Mouse (Mus musculus): ENCODE results near the gene Lig3. TPM values are rescaled to one million over a fixed set of nuclear protein-coding genes. Genes with fewer than 3 reads are reported as not detected.

The Lig3 gene
- 44.8 and 48.1 TPM in 2 replicates for polyA plus RNA-seq (2014; fragmentation: Nextera tagmentation; extraction: Ambion mirVana)

GRCm38 (mm10) chr11:82780983-82781903 is at the start of gene Lig3:
TSS of gene Lig3 (plus strand) at chr11:82781108.
- H3K4me3 ChIP-seq (ENCODE audit: low read depth, low read length): peak within 1 kb of the TSS; percentile 90
- H3K27me3 ChIP-seq (ENCODE audit: control insufficient read depth, insufficient read depth, low read length): no peaks in the 10 kb centered on the region
- no peaks in the 10 kb centered on the region for H3K9me3 ChIP-seq (replicated peaks; ENCODE audit: control insufficient read depth, low read length)
- ATAC-seq (replicated peaks; ENCODE audit: insufficient number of reproducible peaks, low FRiP score, low TSS enrichment, low read depth) (peak; percentile 93), DNase-seq (ENCODE audit: low spot score) (peak; percentile 96)
- peak within 1 kb of the TSS; percentile 94 for H3K9ac ChIP-seq (replicated peaks; ENCODE audit: low read length)
- no peaks in the 10 kb centered on the region for H3K36me3 ChIP-seq (replicated peaks; ENCODE audit: control insufficient read depth, insufficient read depth, low read depth, low read length)
- H3K27ac ChIP-seq (replicated peaks; ENCODE audit: low read depth, low read length): peak within 1 kb of the TSS; percentile 94
- H3K4me2 ChIP-seq (ENCODE audit: low read depth, low read length): peak within 1 kb of the TSS; percentile 55
- H3K4me1 ChIP-seq (ENCODE audit: control insufficient read depth, insufficient read depth, low read length): no peaks in the 10 kb centered on the region; the same call in 1 of the 2 replicates
- under 1% methylated on average over 87 of the region's 90 CpGs for WGBS

GRCm38 (mm10) chr11:82734227-82734626 is 46.7 kb upstream of the Lig3 start:
- ATAC-seq (replicated peaks; ENCODE audit: insufficient number of reproducible peaks, low FRiP score, low TSS enrichment, low read depth): no peak
- Histone ChIP-seq H3K36me3 (replicated peaks; ENCODE audit: control insufficient read depth, insufficient read depth, low read depth, low read length) (no peaks in the 10 kb centered on the region), H3K4me1 (ENCODE audit: control insufficient read depth, insufficient read depth, low read length) (no peaks in the 10 kb centered on the region), H3K27me3 (ENCODE audit: control insufficient read depth, insufficient read depth, low read length) (no peaks in the 10 kb centered on the region), H3K27ac (replicated peaks; ENCODE audit: low read depth, low read length) (no peak overlapping the region), H3K9me3 (replicated peaks; ENCODE audit: control insufficient read depth, low read length) (no peaks in the 10 kb centered on the region), H3K4me2 (ENCODE audit: low read depth, low read length) (no peak overlapping the region), H3K9ac (replicated peaks; ENCODE audit: low read length) (no peak overlapping the region), H3K4me3 (ENCODE audit: low read depth, low read length) (no peak overlapping the region)
- no peak for DNase-seq (ENCODE audit: low spot score)

DNA sequence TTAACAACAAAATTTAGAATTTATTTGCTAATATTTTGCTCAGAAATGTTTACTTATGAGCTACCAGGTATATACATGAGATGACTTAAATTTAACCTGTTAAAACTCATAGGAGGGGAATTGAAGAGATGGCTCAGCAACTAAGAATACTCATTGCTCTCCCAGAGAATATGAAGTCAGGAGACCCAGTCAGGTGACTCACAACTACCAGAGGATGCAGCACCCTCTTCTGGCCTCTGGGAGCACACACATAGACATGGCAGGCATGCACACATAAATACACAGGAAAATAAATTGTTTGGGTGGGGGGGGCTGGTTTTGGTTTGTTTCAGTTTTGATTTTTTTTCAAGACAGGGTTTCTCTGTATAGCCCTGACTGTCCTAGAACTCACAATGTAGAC is 41.9 kb upstream of the Lig3 start:
- no peak overlapping the region for H3K4me2 ChIP-seq (ENCODE audit: low read depth, low read length)
- H3K4me3 ChIP-seq (ENCODE audit: low read depth, low read length): no peak overlapping the region
- DNase-seq (ENCODE audit: low spot score) (no peak), ATAC-seq (replicated peaks; ENCODE audit: insufficient number of reproducible peaks, low FRiP score, low TSS enrichment, low read depth) (no peak)
- no peaks in the 10 kb centered on the region for H3K9me3 ChIP-seq (replicated peaks; ENCODE audit: control insufficient read depth, low read length)
- no peaks in the 10 kb centered on the region for H3K4me1 ChIP-seq (ENCODE audit: control insufficient read depth, insufficient read depth, low read length)
- no peaks in the 10 kb centered on the region for H3K27me3 ChIP-seq (ENCODE audit: control insufficient read depth, insufficient read depth, low read length)
- H3K36me3 ChIP-seq (replicated peaks; ENCODE audit: control insufficient read depth, insufficient read depth, low read depth, low read length): no peaks in the 10 kb centered on the region
- H3K27ac ChIP-seq (replicated peaks; ENCODE audit: low read depth, low read length): no peak overlapping the region
- no peak overlapping the region for H3K9ac ChIP-seq (replicated peaks; ENCODE audit: low read length)

DNA sequence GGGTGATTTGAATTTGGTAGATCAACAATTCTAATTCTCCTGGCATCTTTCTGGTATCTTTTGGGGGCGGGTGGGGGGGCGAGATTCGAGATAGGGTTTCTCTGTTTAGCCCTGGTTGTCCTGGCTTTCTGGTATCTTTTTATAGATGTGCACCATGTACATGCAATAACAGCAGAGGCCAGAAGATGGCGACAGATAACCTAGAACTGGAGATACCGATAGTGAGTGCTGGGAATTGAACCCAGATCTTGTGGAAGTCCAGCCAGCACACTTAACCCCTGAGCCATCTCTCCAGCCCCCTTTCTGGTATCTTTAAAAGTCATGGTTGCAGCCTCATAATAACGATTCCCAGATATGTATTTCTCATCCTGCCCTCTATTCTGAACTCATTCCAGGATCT is 34.8 kb upstream of the Lig3 start:
- WGBS: 38% methylated on average over 6 of the region's 6 CpGs
- Histone ChIP-seq H3K27me3 (ENCODE audit: control insufficient read depth, insufficient read depth, low read length) (no peaks in the 10 kb centered on the region), H3K4me3 (ENCODE audit: low read depth, low read length) (no peak overlapping the region), H3K9ac (replicated peaks; ENCODE audit: low read length) (no peak overlapping the region), H3K27ac (replicated peaks; ENCODE audit: low read depth, low read length) (no peak overlapping the region), H3K4me1 (ENCODE audit: control insufficient read depth, insufficient read depth, low read length) (no peaks in the 10 kb centered on the region), H3K36me3 (replicated peaks; ENCODE audit: control insufficient read depth, insufficient read depth, low read depth, low read length) (no peaks in the 10 kb centered on the region), H3K9me3 (replicated peaks; ENCODE audit: control insufficient read depth, low read length) (no peaks in the 10 kb centered on the region), H3K4me2 (ENCODE audit: low read depth, low read length) (no peak overlapping the region)
- DNase-seq (ENCODE audit: low spot score): peak; percentile 35
- no peak for ATAC-seq (replicated peaks; ENCODE audit: insufficient number of reproducible peaks, low FRiP score, low TSS enrichment, low read depth)

DNA sequence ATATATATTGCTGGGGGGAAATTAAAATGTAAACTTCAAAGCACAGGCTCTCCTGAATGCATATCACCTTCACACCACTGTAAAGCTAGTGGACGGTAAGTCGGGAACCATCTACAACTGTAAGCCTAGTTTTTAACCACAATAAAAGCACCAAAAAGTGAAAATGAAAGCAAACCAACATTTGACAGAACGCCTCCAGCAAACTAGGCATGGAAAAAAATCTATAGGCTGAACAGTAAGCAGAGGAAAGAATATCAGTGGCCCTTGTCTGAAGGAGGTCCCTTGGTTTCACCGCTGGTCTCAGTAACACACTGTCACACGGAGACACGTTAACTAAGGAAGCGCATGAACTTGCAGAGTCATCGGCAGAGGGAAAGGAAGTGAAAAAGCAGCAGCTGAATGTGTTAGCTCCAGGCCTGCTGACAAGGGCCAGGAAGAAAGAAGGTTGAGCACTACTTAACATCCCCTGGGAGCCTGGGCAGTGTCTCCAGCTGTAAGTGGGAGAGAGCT is 34.0 kb upstream of the Lig3 start:
- no peaks in the 10 kb centered on the region for H3K4me1 ChIP-seq (ENCODE audit: control insufficient read depth, insufficient read depth, low read length)
- no peaks in the 10 kb centered on the region for H3K27me3 ChIP-seq (ENCODE audit: control insufficient read depth, insufficient read depth, low read length)
- H3K9ac ChIP-seq (replicated peaks; ENCODE audit: low read length): no peak overlapping the region
- ATAC-seq (replicated peaks; ENCODE audit: insufficient number of reproducible peaks, low FRiP score, low TSS enrichment, low read depth): no peak
- WGBS: 78% methylated on average over 8 of the region's 8 CpGs
- no peaks in the 10 kb centered on the region for H3K36me3 ChIP-seq (replicated peaks; ENCODE audit: control insufficient read depth, insufficient read depth, low read depth, low read length)
- no peak overlapping the region for H3K27ac ChIP-seq (replicated peaks; ENCODE audit: low read depth, low read length)
- no peaks in the 10 kb centered on the region for H3K9me3 ChIP-seq (replicated peaks; ENCODE audit: control insufficient read depth, low read length)
- H3K4me3 ChIP-seq (ENCODE audit: low read depth, low read length): no peak overlapping the region
- DNase-seq (ENCODE audit: low spot score): no peak
- H3K4me2 ChIP-seq (ENCODE audit: low read depth, low read length): no peak overlapping the region

DNA sequence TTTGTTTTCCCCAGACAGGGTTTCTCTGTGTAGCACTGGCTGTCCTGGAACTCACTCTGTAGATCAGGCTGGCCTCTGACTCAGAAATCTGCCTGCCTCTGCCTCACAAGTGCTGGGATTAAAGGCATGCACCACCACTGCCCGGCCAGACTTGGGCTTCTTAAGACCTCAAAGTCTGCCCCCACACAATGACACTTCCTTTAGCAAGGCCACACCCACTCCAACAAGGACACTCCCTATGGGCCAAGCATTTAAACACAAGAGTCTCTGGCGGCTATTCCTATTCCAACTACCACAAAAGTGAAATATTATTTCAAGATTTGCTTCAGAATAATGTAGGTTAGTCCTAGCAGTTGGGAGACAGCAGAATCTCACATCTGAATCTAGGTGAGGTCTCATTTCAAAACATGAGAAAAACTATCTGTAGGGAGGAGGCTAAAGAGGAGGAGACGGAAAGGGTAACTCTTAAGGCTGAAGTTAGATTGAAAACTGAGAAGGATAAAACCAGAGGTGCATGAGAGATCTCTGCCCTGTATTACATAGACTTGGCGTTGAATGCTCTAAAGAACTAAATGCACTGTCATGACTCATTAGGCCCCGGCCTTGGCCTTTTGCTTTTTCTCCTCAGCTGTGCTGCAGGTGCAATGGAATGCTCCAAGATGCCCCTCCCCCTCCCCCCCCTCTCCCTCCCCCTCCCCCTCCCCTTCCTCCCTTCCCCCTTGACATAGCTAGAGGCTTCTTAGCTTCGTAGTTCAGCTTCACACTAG is 28.4 kb upstream of the Lig3 start:
- no peak overlapping the region for H3K27ac ChIP-seq (replicated peaks; ENCODE audit: low read depth, low read length)
- no peak overlapping the region for H3K4me2 ChIP-seq (ENCODE audit: low read depth, low read length)
- WGBS: 65% methylated on average over 6 of the region's 6 CpGs
- H3K4me3 ChIP-seq (ENCODE audit: low read depth, low read length): no peak overlapping the region
- no peak for DNase-seq (ENCODE audit: low spot score)
- ATAC-seq (replicated peaks; ENCODE audit: insufficient number of reproducible peaks, low FRiP score, low TSS enrichment, low read depth): no peak
- no peaks in the 10 kb centered on the region for H3K36me3 ChIP-seq (replicated peaks; ENCODE audit: control insufficient read depth, insufficient read depth, low read depth, low read length)
- no peak overlapping the region for H3K9ac ChIP-seq (replicated peaks; ENCODE audit: low read length)
- H3K4me1 ChIP-seq (ENCODE audit: control insufficient read depth, insufficient read depth, low read length): no peaks in the 10 kb centered on the region
- H3K9me3 ChIP-seq (replicated peaks; ENCODE audit: control insufficient read depth, low read length): no peaks in the 10 kb centered on the region
- H3K27me3 ChIP-seq (ENCODE audit: control insufficient read depth, insufficient read depth, low read length): no peaks in the 10 kb centered on the region

DNA sequence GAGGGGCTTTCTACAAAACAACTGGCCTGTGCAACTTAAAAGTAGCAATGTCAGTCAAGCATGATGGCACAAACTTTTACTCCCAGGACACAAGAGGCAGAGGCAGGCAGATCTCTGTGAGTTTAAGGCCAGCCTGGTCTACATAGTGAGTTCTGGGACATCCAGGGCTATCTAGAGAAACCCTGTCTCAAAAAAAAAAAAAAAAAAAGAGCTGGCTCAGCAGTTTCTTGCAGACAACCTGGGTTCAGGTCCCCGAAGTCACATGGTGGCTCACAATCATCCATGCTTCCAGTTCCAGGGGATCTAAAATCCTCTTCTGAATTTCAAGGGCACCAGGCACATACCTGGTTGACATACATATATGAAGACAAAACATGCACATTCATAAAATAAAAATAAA is 25.0 kb upstream of the Lig3 start:
- H3K9ac ChIP-seq (replicated peaks; ENCODE audit: low read length): no peak overlapping the region
- ATAC-seq (replicated peaks; ENCODE audit: insufficient number of reproducible peaks, low FRiP score, low TSS enrichment, low read depth) (no peak), DNase-seq (ENCODE audit: low spot score) (no peak)
- 96% methylated on average over 1 of the region's 1 CpGs for WGBS
- H3K27me3 ChIP-seq (ENCODE audit: control insufficient read depth, insufficient read depth, low read length): no peaks in the 10 kb centered on the region
- H3K27ac ChIP-seq (replicated peaks; ENCODE audit: low read depth, low read length): no peak overlapping the region
- H3K4me1 ChIP-seq (ENCODE audit: control insufficient read depth, insufficient read depth, low read length): no peaks in the 10 kb centered on the region
- no peak overlapping the region for H3K4me3 ChIP-seq (ENCODE audit: low read depth, low read length)
- no peaks in the 10 kb centered on the region for H3K9me3 ChIP-seq (replicated peaks; ENCODE audit: control insufficient read depth, low read length)
- no peaks in the 10 kb centered on the region for H3K36me3 ChIP-seq (replicated peaks; ENCODE audit: control insufficient read depth, insufficient read depth, low read depth, low read length)
- H3K4me2 ChIP-seq (ENCODE audit: low read depth, low read length): no peak overlapping the region

Data from embryonic facial prominence, embryonic 11.5 days (tissue).